Mouse (Mus musculus): ENCODE measurements around the gene I0C0044D17Rik. TPM values are rescaled to one million over a fixed set of nuclear protein-coding genes. Genes with fewer than 3 reads are reported as not detected.

Gene I0C0044D17Rik
- polyA plus RNA-seq, 1 experiment = not detected

- H3K36me3 ChIP-seq (ENCODE audit: control insufficient read depth, insufficient read depth, low read length) = no peaks in the 10 kb centered on the region
- H3K4me1 ChIP-seq (ENCODE audit: control insufficient read depth, insufficient read depth, insufficient read length, low read length) = peaks cover 2% of the 10 kb centered on the region; the same call in 1 of the 2 replicates
- H3K27me3 ChIP-seq (ENCODE audit: control insufficient read depth, insufficient read depth, low read length) = no peaks in the 10 kb centered on the region
- H3K4me3 ChIP-seq (ENCODE audit: low read depth, low read length) = no peak overlapping the region
- no peak overlapping the region for H3K27ac ChIP-seq (ENCODE audit: insufficient read depth, low read depth, low read length)
- 77% methylated on average over 1 of the region's 1 CpGs for WGBS
- TF ChIP-seq CTCF (IDR thresholded peaks at IDR 0.05; ENCODE audit: extremely low read depth, insufficient read length, insufficient replicate concordance, low read depth, low read length) (no peak), POLR2A (IDR thresholded peaks at IDR 0.05; ENCODE audit: low read depth, low read length) (no peak)
Observed at GRCm38 (mm10) chr4:98790721-98791120, 32.9 kb downstream of the I0C0044D17Rik start.

- peak overlapping the region; percentile 11; the same call in 1 of the 2 replicates for H3K4me3 ChIP-seq (ENCODE audit: low read depth, low read length)
- peaks cover 2% of the 10 kb centered on the region; the same call in 1 of the 2 replicates for H3K4me1 ChIP-seq (ENCODE audit: control insufficient read depth, insufficient read depth, insufficient read length, low read length)
- H3K27ac ChIP-seq (ENCODE audit: insufficient read depth, low read depth, low read length) = no peak overlapping the region
- TF ChIP-seq POLR2A (IDR thresholded peaks at IDR 0.05; ENCODE audit: low read depth, low read length) (no peak), CTCF (IDR thresholded peaks at IDR 0.05; ENCODE audit: extremely low read depth, insufficient read length, insufficient replicate concordance, low read depth, low read length) (no peak)
- H3K27me3 ChIP-seq (ENCODE audit: control insufficient read depth, insufficient read depth, low read length) = no peaks in the 10 kb centered on the region
- WGBS = 5% methylated on average over 10 of the region's 10 CpGs
- H3K36me3 ChIP-seq (ENCODE audit: control insufficient read depth, insufficient read depth, low read length) = no peaks in the 10 kb centered on the region
Observed at GRCm38 (mm10) chr4:98789861-98790311, 33.8 kb downstream of the I0C0044D17Rik start.

GRCm38 (mm10) chr4:98789133-98789765 lies 34.4 kb downstream of the I0C0044D17Rik start:
- WGBS = 46% methylated on average over 7 of the region's 7 CpGs
- no peaks in the 10 kb centered on the region for H3K27me3 ChIP-seq (ENCODE audit: control insufficient read depth, insufficient read depth, low read length)
- H3K4me1 ChIP-seq (ENCODE audit: control insufficient read depth, insufficient read depth, insufficient read length, low read length) = peaks cover 2% of the 10 kb centered on the region; the same call in 1 of the 2 replicates
- TF ChIP-seq POLR2A (IDR thresholded peaks at IDR 0.05; ENCODE audit: low read depth, low read length) = no peak
- TF ChIP-seq CTCF (IDR thresholded peaks at IDR 0.05; ENCODE audit: extremely low read depth, insufficient read length, insufficient replicate concordance, low read depth, low read length) = no peak
- H3K27ac ChIP-seq (ENCODE audit: insufficient read depth, low read depth, low read length) = no peak overlapping the region
- no peak overlapping the region for H3K4me3 ChIP-seq (ENCODE audit: low read depth, low read length)
- H3K36me3 ChIP-seq (ENCODE audit: control insufficient read depth, insufficient read depth, low read length) = no peaks in the 10 kb centered on the region

- no peaks in the 10 kb centered on the region for H3K36me3 ChIP-seq (ENCODE audit: control insufficient read depth, insufficient read depth, low read length)
- no peak overlapping the region for H3K27ac ChIP-seq (ENCODE audit: insufficient read depth, low read depth, low read length)
- no peaks in the 10 kb centered on the region for H3K27me3 ChIP-seq (ENCODE audit: control insufficient read depth, insufficient read depth, low read length)
- TF ChIP-seq CTCF (IDR thresholded peaks at IDR 0.05; ENCODE audit: extremely low read depth, insufficient read length, insufficient replicate concordance, low read depth, low read length) = no peak
- TF ChIP-seq POLR2A (IDR thresholded peaks at IDR 0.05; ENCODE audit: low read depth, low read length) = no peak
- 56% methylated on average over 3 of the region's 3 CpGs for WGBS
- peaks cover 2% of the 10 kb centered on the region; the same call in 1 of the 2 replicates for H3K4me1 ChIP-seq (ENCODE audit: control insufficient read depth, insufficient read depth, insufficient read length, low read length)
- H3K4me3 ChIP-seq (ENCODE audit: low read depth, low read length) = no peak overlapping the region
Observed at GRCm38 (mm10) chr4:98786281-98786680, 37.4 kb downstream of the I0C0044D17Rik start.

GRCm38 (mm10) chr4:98785851-98786250 lies 37.8 kb downstream of the I0C0044D17Rik start:
- 26% methylated on average over 8 of the region's 8 CpGs for WGBS
- Histone ChIP-seq H3K36me3 (ENCODE audit: control insufficient read depth, insufficient read depth, low read length) (no peaks in the 10 kb centered on the region), H3K4me1 (ENCODE audit: control insufficient read depth, insufficient read depth, insufficient read length, low read length) (peaks cover 2% of the 10 kb centered on the region; the same call in 1 of the 2 replicates), H3K27me3 (ENCODE audit: control insufficient read depth, insufficient read depth, low read length) (no peaks in the 10 kb centered on the region), H3K4me3 (ENCODE audit: low read depth, low read length) (no peak overlapping the region), H3K27ac (ENCODE audit: insufficient read depth, low read depth, low read length) (no peak overlapping the region)
- TF ChIP-seq CTCF (IDR thresholded peaks at IDR 0.05; ENCODE audit: extremely low read depth, insufficient read length, insufficient replicate concordance, low read depth, low read length) (no peak), POLR2A (IDR thresholded peaks at IDR 0.05; ENCODE audit: low read depth, low read length) (no peak)

- Histone ChIP-seq H3K36me3 (ENCODE audit: control insufficient read depth, insufficient read depth, low read length) (no peaks in the 10 kb centered on the region), H3K4me3 (ENCODE audit: low read depth, low read length) (no peak overlapping the region), H3K27me3 (ENCODE audit: control insufficient read depth, insufficient read depth, low read length) (no peaks in the 10 kb centered on the region), H3K27ac (ENCODE audit: insufficient read depth, low read depth, low read length) (no peak overlapping the region), H3K4me1 (ENCODE audit: control insufficient read depth, insufficient read depth, insufficient read length, low read length) (no peaks in the 10 kb centered on the region)
- WGBS = 22% methylated on average over 16 of the region's 16 CpGs
- TF ChIP-seq CTCF (IDR thresholded peaks at IDR 0.05; ENCODE audit: extremely low read depth, insufficient read length, insufficient replicate concordance, low read depth, low read length) = no peak
- TF ChIP-seq POLR2A (IDR thresholded peaks at IDR 0.05; ENCODE audit: low read depth, low read length) = no peak
Observed at GRCm38 (mm10) chr4:98778219-98778618, 45.4 kb downstream of the I0C0044D17Rik start.

- TF ChIP-seq POLR2A (IDR thresholded peaks at IDR 0.05; ENCODE audit: low read depth, low read length) (no peak), CTCF (IDR thresholded peaks at IDR 0.05; ENCODE audit: extremely low read depth, insufficient read length, insufficient replicate concordance, low read depth, low read length) (no peak)
- H3K36me3 ChIP-seq (ENCODE audit: control insufficient read depth, insufficient read depth, low read length) = no peaks in the 10 kb centered on the region
- H3K4me1 ChIP-seq (ENCODE audit: control insufficient read depth, insufficient read depth, insufficient read length, low read length) = no peaks in the 10 kb centered on the region
- 66% methylated on average over 6 of the region's 6 CpGs for WGBS
- H3K27me3 ChIP-seq (ENCODE audit: control insufficient read depth, insufficient read depth, low read length) = no peaks in the 10 kb centered on the region
- H3K4me3 ChIP-seq (ENCODE audit: low read depth, low read length) = no peak overlapping the region
- H3K27ac ChIP-seq (ENCODE audit: insufficient read depth, low read depth, low read length) = no peak overlapping the region
Observed at GRCm38 (mm10) chr4:98777464-98777863, 46.2 kb downstream of the I0C0044D17Rik start.

Measured in small intestine, adult 2 months (tissue).